Mouse (Mus musculus) C2C12 (cell line): ENCODE data around the gene Xlr3c. TPM values are rescaled to one million over a fixed set of nuclear protein-coding genes. Genes with fewer than 3 reads are reported as not detected.
A peak's percentile ranks its signal among the peaks of the same experiment; 100 is the strongest.
"Not testable (repeated sequence)": the region's sequence is repeated elsewhere in the genome, so short reads cannot be mapped to it uniquely, and the experiment has no call there.

ENCODE experiments used
- H3K27me3 ChIP-seq: one replicate; pipeline ENCODE4 v1.6.1; 2011; ENCODE audit not compliant: control insufficient read depth, insufficient read depth, insufficient read length
- H3K36me3 ChIP-seq: one replicate; pipeline ENCODE4 v1.6.1; 2011; ENCODE audit not compliant: control insufficient read depth, insufficient read depth
- H3K4me3 ChIP-seq: one replicate; pipeline ENCODE4 v1.5.1; 2011; ENCODE audit warnings: mild to moderate bottlenecking, control low read depth; ENCODE audit not compliant: poor library complexity, insufficient read depth, severe bottlenecking
- H3K79me2 ChIP-seq: one replicate; pipeline ENCODE4 v1.6.1; 2011; ENCODE audit not compliant: control insufficient read depth, insufficient read depth
- H3K79me3 ChIP-seq: one replicate; pipeline ENCODE4 v1.6.1; 2011; ENCODE audit warnings: low read depth, control low read depth
- H3ac ChIP-seq: one replicate; pipeline ENCODE3; 2011; ENCODE audit warnings: low read depth; ENCODE audit not compliant: control insufficient read depth, insufficient read length
- CEBPB ChIP-seq: IDR thresholded peaks from one replicate; pipeline ENCODE4 v1.6.1; 2011; ENCODE audit warnings: low read depth, mild to moderate bottlenecking, control low read depth, moderate library complexity
- CTCF ChIP-seq: IDR thresholded peaks from one replicate; pipeline ENCODE4 v1.5.1; 2011; ENCODE audit not compliant: control insufficient read depth, insufficient read depth, insufficient read length
- FOSL1 ChIP-seq: IDR thresholded peaks from one replicate; pipeline ENCODE4 v1.8.0; 2011; ENCODE audit warnings: mild to moderate bottlenecking, low read length; ENCODE audit not compliant: poor library complexity, insufficient read depth, severe bottlenecking
- MAX ChIP-seq: IDR thresholded peaks from one replicate; pipeline ENCODE4 v1.6.1; 2011; ENCODE audit warnings: mild to moderate bottlenecking, control low read depth
- MYOD1 ChIP-seq: IDR thresholded peaks from one replicate; pipeline ENCODE4 v1.6.1; 2011; ENCODE audit warnings: low read depth; ENCODE audit not compliant: control insufficient read depth, insufficient read length
- MYOG ChIP-seq: IDR thresholded peaks from one replicate; pipeline ENCODE4 v1.6.1; 2011; ENCODE audit not compliant: control insufficient read depth, insufficient read length; ENCODE audit errors: extremely low read depth
- USF1 ChIP-seq: IDR thresholded peaks from one replicate; pipeline ENCODE4 v1.6.1; 2011; ENCODE audit warnings: low read depth, mild to moderate bottlenecking, control low read depth, moderate library complexity
- long read RNA-seq, 2 experiments: library from polyadenylated mRNA; unstranded; transcript quantifications; one replicate each; pipeline ENCODE4 v2.0.0; 2019 to 2020
- polyA plus RNA-seq: library from polyadenylated mRNA; unstranded; fragments of >200 nt; fragmentation: generic; extraction: Trizol; gene quantifications from one replicate; pipeline ENCODE4 v1.2.1, GENCODE M21; 2012; ENCODE audit warnings: missing spikeins

Gene Xlr3c
- polyA plus RNA-seq = 1.4 TPM
- long read RNA-seq, experiment 1 = 0 reads
- long read RNA-seq, experiment 2 = 0 reads

GRCm38 (mm10) chrX:73265270-73265669 is at the start of gene Xlr3c:
Gene Xlr3c (minus strand): TSS chrX:73265390.
- not testable (repeated sequence) for H3K79me3 ChIP-seq, H3K79me2 ChIP-seq, H3K36me3 ChIP-seq, H3ac ChIP-seq, H3K27me3 ChIP-seq, H3K4me3 ChIP-seq

GRCm38 (mm10) chrX:73312522-73312921 is 47.3 kb upstream of the Xlr3c start:
- Histone ChIP-seq H3ac (no peak overlapping the region), H3K4me3 (no peak overlapping the region), H3K79me3 (no peaks in the 10 kb centered on the region), H3K79me2 (no peaks in the 10 kb centered on the region), H3K36me3 (no peaks in the 10 kb centered on the region), H3K27me3 (peaks cover 5% of the 10 kb centered on the region)
- TF ChIP-seq MYOG (no peak), FOSL1 (no peak), CEBPB (no peak), CTCF (no peak), MYOD1 (no peak), MAX (no peak), USF1 (no peak)

GRCm38 (mm10) chrX:73295745-73296144 is 30.6 kb upstream of the Xlr3c start:
- not testable (repeated sequence) for H3K36me3 ChIP-seq, H3K79me3 ChIP-seq, H3K27me3 ChIP-seq

GRCm38 (mm10) chrX:73292876-73293275 is 27.7 kb upstream of the Xlr3c start, which contains the start of the genes Xlr5a and Xlr5c:
Gene Xlr5a (minus strand): TSS chrX:73292976.
Gene Xlr5c (minus strand): TSS chrX:73292976.
- H3K79me2 ChIP-seq, H3K27me3 ChIP-seq, H3K79me3 ChIP-seq, H3ac ChIP-seq, H3K4me3 ChIP-seq, H3K36me3 ChIP-seq: not testable (repeated sequence)

More at GRCm38 (mm10) chrX:73295745-73296144, 30.6 kb upstream of the Xlr3c start:
- not testable (repeated sequence) for H3K79me2 ChIP-seq, H3K4me3 ChIP-seq, H3ac ChIP-seq

GRCm38 (mm10) chrX:73262428-73262827 is 2.8 kb downstream of the Xlr3c start:
- H3K27me3 ChIP-seq, H3K79me2 ChIP-seq, H3ac ChIP-seq, H3K79me3 ChIP-seq, H3K36me3 ChIP-seq, H3K4me3 ChIP-seq: not testable (repeated sequence)

GRCm38 (mm10) chrX:73242821-73243325 is 22.3 kb downstream of the Xlr3c start, which contains the start of gene Xlr4c:
Gene Xlr4c (minus strand): TSS chrX:73243130.
- not testable (repeated sequence) for H3ac ChIP-seq, H3K36me3 ChIP-seq, H3K79me3 ChIP-seq, H3K27me3 ChIP-seq, H3K4me3 ChIP-seq, H3K79me2 ChIP-seq

- Histone ChIP-seq H3K27me3 (no peaks in the 10 kb centered on the region), H3ac (no peak overlapping the region)
- TF ChIP-seq FOSL1 (no peak), MAX (no peak), MYOD1 (no peak), MYOG (no peak), CTCF (no peak), CEBPB (no peak), USF1 (no peak)
Observed at GRCm38 (mm10) chrX:73229288-73229687, 35.9 kb downstream of the Xlr3c start.

More at GRCm38 (mm10) chrX:73229288-73229687, 35.9 kb downstream of the Xlr3c start:
- H3K79me3 ChIP-seq = no peaks in the 10 kb centered on the region
- no peaks in the 10 kb centered on the region for H3K36me3 ChIP-seq
- peak overlapping the region; percentile 31 for H3K4me3 ChIP-seq
- no peaks in the 10 kb centered on the region for H3K79me2 ChIP-seq
